Mouse (Mus musculus) lung, adult 10 weeks (tissue): ENCODE results near the gene Mtch1. TPM values are rescaled to one million over a fixed set of nuclear protein-coding genes. Genes with fewer than 3 reads are reported as not detected.

Source experiments
- polyA plus RNA-seq: library from polyadenylated mRNA; stranded (reverse); fragments of 350-450 nt; fragmentation: Illumina TruSeq; extraction: RNeasy Lipid Tissue Mini Kit (QIAGEN cat#74804); gene quantifications from one replicate; pipeline ENCODE4 v1.2.3, GENCODE M21; 2014; ENCODE audit warnings: low read depth, low replicate concordance; ENCODE audit not compliant: insufficient read depth

Gene Mtch1
- 273 TPM for polyA plus RNA-seq

DNA sequence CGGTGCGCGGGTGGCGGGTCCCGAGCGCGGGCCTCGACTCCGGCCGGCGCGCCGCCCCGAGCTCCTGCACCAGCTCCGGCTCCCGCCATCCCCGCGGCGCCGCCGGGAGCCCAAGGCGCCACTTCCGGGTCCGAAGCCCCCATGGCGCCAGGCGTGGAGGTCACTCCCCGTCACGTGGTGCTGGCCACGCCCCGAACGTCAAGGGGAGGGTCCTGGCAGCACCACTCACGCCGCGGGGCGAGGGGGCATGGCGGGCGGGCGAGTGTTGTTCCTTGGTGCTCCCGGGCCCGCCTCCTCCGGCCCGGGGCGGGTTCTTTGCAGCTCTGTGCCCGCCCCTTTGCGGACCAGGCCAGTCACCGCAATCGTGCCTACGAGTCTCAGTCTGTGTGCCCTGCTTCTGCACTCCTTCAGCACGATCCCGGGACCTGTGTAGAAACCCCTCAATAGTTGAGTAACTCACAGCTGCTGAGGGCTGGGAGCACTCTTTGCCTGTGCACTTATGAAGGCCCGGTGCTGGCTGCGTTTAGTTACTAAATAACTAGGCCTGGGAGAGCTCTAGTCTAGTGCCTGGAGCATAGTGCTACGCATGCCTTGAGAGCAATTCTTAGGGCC is at the start of gene Mtch1:
Mtch1 (minus strand) TSS at position 290 of the 612 bp plus-strand sequence.

GRCm38 (mm10) chr17:29360761-29361221 is 13.1 kb upstream of the Mtch1 start, which contains the start of gene Fgd2:
Gene Fgd2, plus strand, starts transcription at chr17:29360914.

DNA sequence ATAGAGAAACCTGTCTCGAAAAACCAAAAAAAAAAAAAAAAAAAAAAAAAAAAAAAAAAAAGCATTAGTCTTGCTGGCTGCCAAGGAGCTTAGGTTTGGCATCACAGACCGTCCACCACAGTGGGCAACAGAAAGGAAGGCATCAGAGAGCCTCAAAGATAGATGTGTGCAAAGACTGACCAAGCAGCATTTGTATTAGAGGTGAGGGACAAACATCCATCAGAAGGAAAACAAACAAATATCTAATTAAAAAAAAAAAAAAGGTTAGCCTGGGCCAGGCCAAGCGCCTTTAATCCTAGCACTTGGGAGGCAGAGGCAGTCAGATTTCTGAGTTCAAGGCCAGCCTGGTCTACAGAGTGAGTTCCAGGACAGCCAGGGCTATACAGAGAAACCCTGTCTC is 30.4 kb downstream of the Mtch1 start, which contains the start of gene Pi16:
Pi16 (plus strand) TSS at position 301 of the 400 bp plus-strand sequence.

Other genes starting within 250 kb of the Mtch1 start
- 6.1 TPM for gene Rab44, start 233.8 kb downstream of the Mtch1 start, polyA plus RNA-seq
- 3.7 TPM for gene Cpne5, start 109.8 kb downstream of the Mtch1 start, polyA plus RNA-seq
- gene Ppil1, start 83.7 kb downstream of the Mtch1 start, polyA plus RNA-seq: 30.3 TPM
- 93.0 TPM for gene BC004004, start 79.1 kb downstream of the Mtch1 start, polyA plus RNA-seq
- 28.9 TPM for gene Pi16, start 30.3 kb downstream of the Mtch1 start, polyA plus RNA-seq
- 12.6 TPM for gene Fgd2, start 13.0 kb upstream of the Mtch1 start, polyA plus RNA-seq
- 29.0 TPM for gene Pim1, start 142.8 kb upstream of the Mtch1 start, polyA plus RNA-seq
- gene Gm17657, start 201.7 kb upstream of the Mtch1 start, polyA plus RNA-seq: not detected
- 9.2 TPM for gene Tbc1d22b, start 201.9 kb upstream of the Mtch1 start, polyA plus RNA-seq
- not detected for gene Tmem217, start 204.5 kb upstream of the Mtch1 start, polyA plus RNA-seq